ENCODE assay signal across 27 mouse cellular contexts in genomic region chr1:192068188-192068587, GRCm38 (mm10). TPM values are rescaled to one million over a fixed set of nuclear protein-coding genes. Genes with fewer than 3 reads are reported as not detected.
A peak's percentile ranks its signal among the peaks of the same experiment; 100 is the strongest.
DNase-seq lines count a peak whose midpoint lies in the region; ATAC-seq and TF ChIP-seq lines count a peak whose summit lies in the region.
"Had no signal": no experiment of that assay in that cellular context is flagged by ENCODE, and none has a peak within 500 bp of the region (broad histone marks: within the 10 kb centered on the region; RNA-seq: fewer than 3 reads in every experiment).

No protein-coding gene starts in this region.

- H3K27me3 ChIP-seq in liver, postnatal 0 days (ENCODE audit: insufficient read depth, low read length), result no peaks in the 10 kb centered on the region
- no peaks in the 10 kb centered on the region for H3K27me3 ChIP-seq in liver, embryonic 12.5 days (replicated peaks)
- no peaks in the 10 kb centered on the region for H3K27me3 ChIP-seq in hindbrain, embryonic 12.5 days
- H3K27me3 ChIP-seq: embryonic facial prominence, embryonic 13.5 days; forebrain, embryonic 15.5 days; neural tube, embryonic 12.5 days had no signal

- no peak overlapping the region for H3K27ac ChIP-seq in liver, postnatal 0 days (ENCODE audit: low read depth)
- no peak overlapping the region for H3K27ac ChIP-seq in liver, embryonic 12.5 days
- H3K27ac ChIP-seq in hindbrain, embryonic 12.5 days, result no peak overlapping the region
- H3K27ac ChIP-seq: embryonic facial prominence, embryonic 13.5 days; forebrain, embryonic 15.5 days; hindbrain, embryonic 14.5 days; kidney, postnatal 0 days; neural tube, embryonic 12.5 days had no signal

- no peak for TF ChIP-seq CTCF in liver, postnatal 0 days (IDR thresholded peaks at IDR 0.05; ENCODE audit: low read depth)

- DNase-seq in liver (peak; percentile 58), ZHBTc4 (ENCODE audit: low read depth, low spot score) (peak; percentile 22)
- DNase-seq in liver, postnatal 0 days, result no peak
- no peak for DNase-seq in left cerebral cortex, adult 11 months (ENCODE audit: low spot score)
- DNase-seq: adrenal gland, adult 2 months; cerebellum, adult 8-10 months; cerebellum, postnatal 36 days; embryo, embryonic 11 days; gastrocnemius, postnatal 36 days; heart, postnatal 36 days; kidney, adult 2 months; lung, adult 18-20 months; lung, postnatal 10 days; midbrain, embryonic 14.5 days; right cerebral cortex, postnatal 14 days; spleen, adult 18-20 months; thymus, adult 2 months had no signal

- H3K9ac ChIP-seq in liver, postnatal 0 days (replicated peaks), result no peak overlapping the region
- H3K9ac ChIP-seq in liver, embryonic 12.5 days, result no peak overlapping the region
- H3K9ac ChIP-seq in hindbrain, embryonic 12.5 days, result no peak overlapping the region
- H3K9ac ChIP-seq: embryonic facial prominence, embryonic 13.5 days; forebrain, embryonic 15.5 days; hindbrain, embryonic 14.5 days; neural tube, embryonic 12.5 days had no signal

- TF ChIP-seq EP300 in liver, postnatal 0 days (IDR thresholded peaks at IDR 0.05; ENCODE audit: low read depth), result no peak

- WGBS in liver, postnatal 0 days (ENCODE audit: insufficient replicate concordance), result 71% methylated on average over 2 of the region's 2 CpGs
- WGBS in liver, embryonic 12.5 days (ENCODE audit: insufficient replicate concordance), result 60% methylated on average over 2 of the region's 2 CpGs
- WGBS in hindbrain, embryonic 12.5 days, result 59% methylated on average over 2 of the region's 2 CpGs

- H3K4me3 ChIP-seq in liver, postnatal 0 days (ENCODE audit: low read depth, low read length), result no peak overlapping the region
- H3K4me3 ChIP-seq in liver, embryonic 12.5 days, result no peak overlapping the region
- no peak overlapping the region for H3K4me3 ChIP-seq in hindbrain, embryonic 12.5 days
- H3K4me3 ChIP-seq: embryonic facial prominence, embryonic 13.5 days; forebrain, embryonic 15.5 days; neural tube, embryonic 12.5 days had no signal

- no peak overlapping the region for H3K4me2 ChIP-seq in liver, postnatal 0 days (ENCODE audit: low read depth, low read length)
- no peak overlapping the region for H3K4me2 ChIP-seq in liver, embryonic 12.5 days
- no peak overlapping the region for H3K4me2 ChIP-seq in hindbrain, embryonic 12.5 days (replicated peaks)
- H3K4me2 ChIP-seq: embryonic facial prominence, embryonic 13.5 days; forebrain, embryonic 15.5 days; hindbrain, embryonic 14.5 days; neural tube, embryonic 12.5 days had no signal

- H3K36me3 ChIP-seq in liver, postnatal 0 days (replicated peaks; ENCODE audit: insufficient read depth, low read length), result peaks cover 28% of the 10 kb centered on the region
- H3K36me3 ChIP-seq in liver, embryonic 12.5 days, result peaks cover 48% of the 10 kb centered on the region
- H3K36me3 ChIP-seq in hindbrain, embryonic 12.5 days, result no peaks in the 10 kb centered on the region
- H3K36me3 ChIP-seq: forebrain, embryonic 15.5 days; neural tube, embryonic 12.5 days had no signal

- peaks cover 12% of the 10 kb centered on the region for H3K4me1 ChIP-seq in liver, postnatal 0 days (ENCODE audit: insufficient read depth)
- H3K4me1 ChIP-seq in liver, embryonic 12.5 days, result peaks cover 28% of the 10 kb centered on the region
- H3K4me1 ChIP-seq in hindbrain, embryonic 12.5 days, result peaks cover 10% of the 10 kb centered on the region; the same call in 1 of the 2 replicates

- no peak for ATAC-seq in liver, postnatal 0 days
- ATAC-seq in liver, embryonic 12.5 days, result peak; percentile 85
- ATAC-seq in megakaryocyte-erythroid progenitor cell, adult 5-6 weeks (replicated peaks; ENCODE audit: low FRiP score, low TSS enrichment, poor library complexity, severe bottlenecking), result peak; percentile 69
- ATAC-seq in hindbrain, embryonic 12.5 days (ENCODE audit: low FRiP score), result no peak
- ATAC-seq: CD4-positive, CD25-positive, alpha-beta regulatory T cell, adult 4 months; forebrain, embryonic 15.5 days; inflammation-experienced regulatory T-cells, adult 6 months had no signal

- peaks cover 5% of the 10 kb centered on the region; the same call in 1 of the 2 replicates for H3K9me3 ChIP-seq in liver, postnatal 0 days (ENCODE audit: low read length)
- H3K9me3 ChIP-seq in liver, embryonic 12.5 days (replicated peaks), result peaks cover 6% of the 10 kb centered on the region
- H3K9me3 ChIP-seq in hindbrain, embryonic 12.5 days (replicated peaks), result no peaks in the 10 kb centered on the region
- H3K9me3 ChIP-seq: forebrain, embryonic 15.5 days; neural tube, embryonic 12.5 days had no signal

RNA-seq across cellular contexts. Expression of gene Traf5, which starts 24.2 kb away (rescaled TPM):
- polyA plus RNA-seq in liver, postnatal 0 days (2015; fragmentation: Nextera tagmentation; extraction: Ambion mirVana), result 3.4 and 4.2 TPM in 2 replicates
- polyA plus RNA-seq in liver, embryonic 12.5 days (2016; fragmentation: Nextera tagmentation; extraction: Ambion mirVana), result 9.9 and 11.2 TPM in 2 replicates
- total RNA-seq in megakaryocyte-erythroid progenitor cell, adult 5-6 weeks (2014; fragmentation: Nextera tagmentation), result 3.8 and 8.5 TPM in 2 replicates
- 2.8 and 5.7 TPM in 2 replicates for total RNA-seq in megakaryocyte-erythroid progenitor cell, adult 5-6 weeks (2017)
- polyA plus RNA-seq in hindbrain, embryonic 12.5 days (2016; fragmentation: Nextera tagmentation; extraction: Ambion mirVana), result 4.1 and 5.3 TPM in 2 replicates

Comparison
In these comparisons a context has a peak if more than half of its experiments do, and no peak if none do; other contexts are left out.
1. DNase-seq: peak in liver (single experiment) and ZHBTc4 (single experiment); none in liver, postnatal 0 days (single experiment) and left cerebral cortex, adult 11 months (single experiment).
2. ATAC-seq: peak in liver, embryonic 12.5 days (single experiment) and megakaryocyte-erythroid progenitor cell, adult 5-6 weeks (single experiment); none in liver, postnatal 0 days (single experiment) and hindbrain, embryonic 12.5 days (single experiment).